Mouse (Mus musculus) brain, embryonic 14.5 days (tissue): ENCODE measurements around the gene Igfbp6.

Experiments
- CTCF ChIP-seq: fragments of 200-500 bp; IDR thresholded peaks from 2 replicates; pipeline ENCODE4 v1.5.1; 2012; ENCODE audit warnings: inconsistent platforms, mild to moderate bottlenecking, moderate library complexity, borderline replicate concordance; ENCODE audit not compliant: insufficient read depth, insufficient read length; ENCODE audit errors: extremely low read depth
- POLR2A ChIP-seq: fragments of 200-500 bp; IDR thresholded peaks from 2 replicates; pipeline ENCODE4 v1.6.1; 2012; ENCODE audit warnings: mild to moderate bottlenecking, inconsistent platforms, borderline replicate concordance; ENCODE audit not compliant: poor library complexity, insufficient read depth, insufficient read length, severe bottlenecking; ENCODE audit errors: extremely low read depth

DNA sequence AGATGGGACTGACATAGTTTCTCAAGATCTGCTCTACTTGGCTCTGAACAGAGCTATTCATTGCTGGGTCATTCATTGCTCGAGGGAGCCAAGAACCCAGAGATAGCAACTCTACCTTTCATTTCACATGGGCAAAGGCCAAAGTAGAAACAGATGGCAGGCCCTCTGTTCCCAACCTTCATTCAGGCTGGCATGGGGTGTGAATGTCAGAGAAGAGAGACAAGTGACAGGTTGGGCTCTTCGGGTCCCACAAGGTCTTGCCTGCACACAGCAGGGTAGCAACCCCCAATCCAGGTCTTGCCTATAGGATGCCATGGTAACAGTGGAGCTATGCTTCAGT is 24.4 kb upstream of the Igfbp6 start:
- TF ChIP-seq POLR2A (no peak), CTCF (no peak)
